Mouse (Mus musculus): ENCODE measurements around the gene Glmn.

Glmn gene

GRCm38 (mm10) chr5:107597301-107598077, at the start of gene Glmn, which contains the start of gene Rpap2:
Gene Glmn, minus strand, starts transcription at chr5:107597888.
Gene Rpap2, plus strand, starts transcription at chr5:107597373.
- peak; percentile 88 for DNase-seq

GRCm38 (mm10) chr5:107645935-107646334, 48.2 kb upstream of the Glmn start:
- DNase-seq, result no peak

GRCm38 (mm10) chr5:107644595-107644994, 46.9 kb upstream of the Glmn start:
- no peak for DNase-seq

- no peak for DNase-seq
Measured at GRCm38 (mm10) chr5:107638366-107638765, 40.7 kb upstream of the Glmn start.

- no peak for DNase-seq
Measured at GRCm38 (mm10) chr5:107637106-107637505, 39.4 kb upstream of the Glmn start.

- no peak for DNase-seq
Measured at GRCm38 (mm10) chr5:107633651-107634050, 36.0 kb upstream of the Glmn start.

- DNase-seq, result no peak
Measured at GRCm38 (mm10) chr5:107621327-107621726, 23.6 kb upstream of the Glmn start.

GRCm38 (mm10) chr5:107617986-107618385, 20.3 kb upstream of the Glmn start:
- no peak for DNase-seq

- DNase-seq, result peak; percentile 23
Measured at GRCm38 (mm10) chr5:107611224-107611623, 13.5 kb upstream of the Glmn start.

- no peak for DNase-seq
Measured at GRCm38 (mm10) chr5:107598380-107598779, 692 bp upstream of the Glmn start.

GRCm38 (mm10) chr5:107569148-107569547, 28.5 kb downstream of the Glmn start:
- no peak for DNase-seq

- no peak for DNase-seq
Measured at GRCm38 (mm10) chr5:107556969-107557368, 40.7 kb downstream of the Glmn start.

- DNase-seq, result no peak
Measured at GRCm38 (mm10) chr5:107554336-107554735, 43.4 kb downstream of the Glmn start.

GRCm38 (mm10) chr5:107548444-107548843, 49.2 kb downstream of the Glmn start:
- DNase-seq, result no peak

GRCm38 (mm10) chr5:107547955-107548354, 49.7 kb downstream of the Glmn start:
- DNase-seq, result no peak

- no peak for DNase-seq
Measured at GRCm38 (mm10) chr5:107545927-107546326, 51.8 kb downstream of the Glmn start.

GRCm38 (mm10) chr5:107541696-107542095, 56.0 kb downstream of the Glmn start:
- DNase-seq, result no peak

GRCm38 (mm10) chr5:107534581-107534980, 63.1 kb downstream of the Glmn start, which contains the start of gene 1700028K03Rik:
Gene 1700028K03Rik, plus strand, starts transcription at chr5:107534709.
- no peak for DNase-seq

- DNase-seq, result no peak
Measured at GRCm38 (mm10) chr5:107533590-107533989, 64.1 kb downstream of the Glmn start.

GRCm38 (mm10) chr5:107528856-107529255, 68.8 kb downstream of the Glmn start:
- no peak for DNase-seq

GRCm38 (mm10) chr5:107524281-107524680, 73.4 kb downstream of the Glmn start:
- no peak for DNase-seq

- no peak for DNase-seq
Measured at GRCm38 (mm10) chr5:107521897-107522296, 75.8 kb downstream of the Glmn start.

- no peak for DNase-seq
Measured at GRCm38 (mm10) chr5:107521386-107521785, 76.3 kb downstream of the Glmn start.

GRCm38 (mm10) chr5:107518602-107519001, 79.1 kb downstream of the Glmn start:
- DNase-seq, result no peak

- no peak for DNase-seq
Measured at GRCm38 (mm10) chr5:107516087-107516486, 81.6 kb downstream of the Glmn start.

All from cerebellum, adult 11-12 months (tissue).